Mouse (Mus musculus): ENCODE measurements at regions not wholly inside any gene's neighbourhood (a gene's known extent, or its start where the extent isn't known, plus 50 kb on each side); places are given as distances from the start of the nearest gene placed in this dataset.

DNA sequence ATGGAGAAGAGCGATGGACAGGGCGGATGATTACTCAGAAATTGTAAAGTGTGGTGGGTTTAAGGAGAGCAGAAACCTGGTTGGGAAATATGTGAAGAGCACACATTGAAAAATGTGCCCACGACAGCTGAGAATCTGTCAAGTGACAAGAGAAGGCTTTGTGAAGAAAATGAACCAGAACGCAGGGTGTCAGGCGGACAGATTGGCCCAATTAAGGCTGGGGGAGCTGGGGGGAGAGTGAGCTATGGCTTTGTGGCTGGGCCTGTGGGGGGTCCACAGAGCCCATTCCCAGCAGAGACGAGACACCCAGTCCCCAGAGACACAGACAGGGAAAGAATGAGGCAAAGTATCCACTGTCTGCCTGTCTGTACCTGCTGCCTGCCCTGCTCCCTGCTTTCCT is 153.3 kb downstream of the Shq1 start:
- DNase-seq, result no peak

DNA sequence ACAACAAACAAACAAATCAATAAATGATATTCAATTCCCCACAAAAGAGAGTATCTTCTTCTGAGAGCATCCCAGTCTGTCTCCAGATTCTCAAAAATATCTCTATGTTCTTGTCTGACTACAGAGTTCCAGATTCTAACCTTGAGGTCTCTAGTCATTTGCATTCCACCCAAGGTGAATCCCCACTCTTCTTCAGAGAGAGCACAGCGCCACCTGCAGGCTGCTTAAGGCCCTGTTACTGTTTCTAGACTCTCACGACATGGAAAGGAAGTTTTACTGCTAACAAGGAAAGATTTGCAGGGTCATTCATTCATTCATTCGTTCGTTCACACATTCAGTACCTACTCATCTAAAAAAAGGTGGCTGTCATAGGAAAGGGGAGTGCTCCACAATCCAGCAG is 158.3 kb downstream of the Shq1 start:
- peak; percentile 73 to 75 for DNase-seq

GRCm38 (mm10) chr6:100510676-100511075 is 160.3 kb downstream of the Shq1 start:
- DNase-seq, result no peak

GRCm38 (mm10) chr6:100505506-100506247 is 165.3 kb downstream of the Shq1 start:
- DNase-seq, result no peak

GRCm38 (mm10) chr6:100502961-100503782 is 167.8 kb downstream of the Shq1 start:
- peak; percentile 96 for DNase-seq

DNA sequence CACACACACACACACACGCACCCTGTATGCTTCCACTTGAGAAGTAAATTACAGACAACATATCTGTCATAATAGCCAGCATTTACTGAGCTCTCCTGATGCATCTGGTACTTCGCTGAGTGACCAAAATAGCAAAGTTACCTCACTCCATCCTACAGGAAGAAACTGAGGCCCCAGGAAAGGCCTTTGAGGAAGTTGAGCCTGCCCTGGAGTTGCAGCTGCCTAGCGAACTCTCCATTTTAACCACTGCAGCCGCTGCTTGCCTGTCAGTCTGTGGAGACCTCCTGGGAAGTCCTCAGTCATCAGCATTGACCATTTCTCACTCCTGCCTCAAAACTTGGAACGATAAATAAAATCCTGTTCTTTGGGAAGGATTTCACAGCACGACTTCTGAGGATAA is 168.8 kb downstream of the Shq1 start:
- DNase-seq, result no peak

DNA sequence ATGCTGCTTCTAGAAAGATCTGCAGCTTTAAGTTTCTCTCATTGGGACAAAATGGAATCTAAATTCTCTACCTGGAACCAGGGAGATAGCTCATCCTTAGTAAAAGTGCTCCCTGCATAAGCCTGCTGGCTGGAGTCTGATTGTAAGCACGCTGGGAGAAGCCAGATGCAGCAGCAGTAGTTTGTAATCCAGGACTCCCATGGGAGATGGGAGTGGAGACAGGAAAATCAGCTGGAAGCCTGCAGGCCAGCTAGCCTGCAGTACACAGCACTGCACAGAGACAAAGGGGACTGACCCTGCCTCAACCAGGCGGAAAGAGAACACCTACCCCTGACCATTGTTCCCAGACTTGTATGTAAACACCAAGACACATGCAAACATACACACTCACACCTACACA is 170.2 kb downstream of the Shq1 start:
- DNase-seq, result no peak

GRCm38 (mm10) chr6:100500060-100500459 is 170.9 kb downstream of the Shq1 start:
- no peak for DNase-seq

DNA sequence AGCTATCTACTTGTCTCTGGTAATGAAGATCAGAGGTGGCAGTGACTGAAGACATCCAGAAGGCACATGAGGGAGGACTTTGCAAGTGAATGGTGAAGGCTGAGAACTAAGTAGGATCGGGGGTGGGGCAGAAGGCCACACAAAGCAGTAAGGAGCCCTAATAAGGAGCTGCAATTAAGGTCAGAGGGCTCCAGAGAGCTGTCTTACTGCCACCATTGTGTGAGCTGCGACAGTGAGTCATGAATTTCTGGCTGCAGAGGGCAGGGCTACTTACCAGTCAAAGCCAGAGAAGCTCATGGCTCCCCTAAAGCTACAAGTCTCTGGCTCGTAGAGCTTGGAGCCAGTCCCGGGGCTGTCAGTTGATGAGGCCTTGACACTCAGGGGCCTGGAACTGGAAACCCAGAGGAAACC is 172.1 kb downstream of the Shq1 start:
- peak in 1 of 2 experiments; percentile 42 for DNase-seq

GRCm38 (mm10) chr6:100498126-100498525 is 172.8 kb downstream of the Shq1 start:
- DNase-seq, result no peak

- peak; percentile 46 to 51 for DNase-seq
Measured at GRCm38 (mm10) chr6:100496135-100496534, 174.8 kb downstream of the Shq1 start.

DNA sequence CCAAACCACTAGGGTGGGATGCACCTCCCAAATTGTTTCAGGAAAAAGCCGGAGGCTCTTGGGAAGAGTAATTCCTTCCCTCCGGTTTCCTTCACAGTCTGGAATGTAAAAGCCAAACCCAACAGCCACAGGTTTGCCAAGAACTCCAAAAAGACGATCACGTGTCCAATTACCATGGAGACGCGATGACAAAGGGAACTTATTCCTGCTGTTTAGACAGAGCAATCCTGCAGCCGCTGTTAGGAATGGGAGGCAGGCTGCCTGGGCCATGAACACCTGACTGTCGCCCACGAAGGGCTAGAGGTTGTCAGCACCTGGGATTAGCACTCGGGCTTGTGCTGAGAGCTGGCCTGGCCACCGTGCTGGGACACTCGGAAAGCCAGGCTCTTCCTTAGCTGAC is 175.8 kb downstream of the Shq1 start:
- DNase-seq, result no peak

GRCm38 (mm10) chr6:100493558-100493957 is 177.4 kb downstream of the Shq1 start:
- DNase-seq, result no peak

- DNase-seq, result no peak
Measured at GRCm38 (mm10) chr6:100491811-100492210, 179.1 kb downstream of the Shq1 start.

- no peak for DNase-seq
Measured at GRCm38 (mm10) chr6:100490920-100491712, 179.8 kb downstream of the Shq1 start.

DNA sequence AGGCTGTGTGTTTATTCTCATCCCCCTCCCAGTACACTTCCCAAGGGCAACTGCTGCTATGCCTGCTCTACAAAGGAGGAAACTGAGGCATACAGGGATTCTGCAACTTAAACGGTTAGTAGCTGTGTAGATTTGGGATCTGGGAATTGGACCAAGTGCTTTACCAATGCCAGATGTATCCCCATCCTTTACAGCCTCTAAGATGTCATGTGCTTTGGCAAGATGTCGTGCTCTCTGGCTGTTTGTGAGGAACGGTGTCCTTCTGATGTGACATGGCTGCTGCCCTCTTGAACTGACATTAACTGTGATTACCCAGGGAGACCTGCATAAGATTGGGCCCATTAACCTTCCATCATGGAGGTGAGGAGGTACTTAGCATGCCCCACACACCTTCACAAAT is 187.1 kb downstream of the Shq1 start:
- DNase-seq, result no peak

GRCm38 (mm10) chr6:100483084-100483810 is 187.7 kb downstream of the Shq1 start:
- peak in 1 of 2 experiments; percentile 44 for DNase-seq

DNA sequence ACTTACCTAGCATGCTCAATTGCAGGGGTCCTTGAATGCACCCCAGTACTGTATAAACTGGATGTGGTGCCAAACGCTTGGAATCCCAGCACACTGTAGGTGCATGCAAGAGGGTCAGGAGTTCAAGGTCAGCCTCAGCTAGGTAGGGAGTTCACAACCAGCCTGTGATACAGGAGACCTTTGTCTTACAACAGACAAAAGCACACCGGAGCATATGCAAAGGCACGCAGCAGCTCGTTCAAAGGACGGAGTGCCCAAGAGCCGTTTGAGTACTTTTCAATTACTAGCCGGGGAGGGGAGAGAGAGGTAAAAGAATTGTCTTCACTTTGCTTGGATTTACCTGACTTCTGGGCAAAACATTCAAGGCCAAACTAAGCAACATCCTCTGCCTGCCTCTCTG is 188.4 kb downstream of the Shq1 start:
- DNase-seq, result no peak

- DNase-seq, result no peak
Measured at GRCm38 (mm10) chr6:100480525-100480924, 190.4 kb downstream of the Shq1 start.

- DNase-seq, result peak; percentile 73 to 79
Measured at GRCm38 (mm10) chr6:100479881-100480280, 191.1 kb downstream of the Shq1 start.

DNA sequence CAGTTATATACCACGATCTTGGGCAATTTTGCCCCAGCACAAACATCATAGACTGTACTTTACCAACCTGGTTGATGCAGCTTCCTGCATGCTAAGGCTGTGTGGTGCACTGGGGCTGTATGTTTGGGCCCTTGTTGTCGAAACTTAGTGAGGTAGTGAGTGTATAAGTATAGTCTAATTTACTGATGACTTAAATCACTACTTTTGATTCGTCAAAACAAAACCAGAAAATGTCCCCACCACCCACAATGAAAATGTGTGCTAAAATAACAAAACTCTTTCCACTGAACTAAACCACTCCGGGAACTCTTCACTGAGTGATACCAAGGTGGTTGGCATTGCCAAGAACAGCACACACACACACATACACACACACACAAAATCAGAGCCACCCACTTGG is 191.5 kb downstream of the Shq1 start:
- no peak for DNase-seq

- no peak for DNase-seq
Measured at GRCm38 (mm10) chr6:100476550-100477366, 189.5 kb upstream of the Rybp start.

All from cerebellum, postnatal 10 days (tissue).